Mouse (Mus musculus) megakaryocyte, embryonic 14.5 days (primary cell): ENCODE measurements around the gene Rab22a. TPM values are rescaled to one million over a fixed set of nuclear protein-coding genes. Genes with fewer than 3 reads are reported as not detected.
A peak's percentile ranks its signal among the peaks of the same experiment; 100 is the strongest.
"Not testable (repeated sequence)": the region's sequence is repeated elsewhere in the genome, so short reads cannot be mapped to it uniquely, and the experiment has no call there.

Experiments
- H3K27me3 ChIP-seq: replicated peaks from 2 replicates; pipeline ENCODE3; 2012; ENCODE audit warnings: inconsistent platforms
- H3K36me3 ChIP-seq: replicated peaks from 2 replicates; pipeline ENCODE3; 2012; ENCODE audit warnings: low read length, inconsistent platforms, mixed read lengths
- H3K4me1 ChIP-seq: 2 replicates; pipeline ENCODE4 v1.6.1; 2012; ENCODE audit warnings: inconsistent platforms
- H3K4me3 ChIP-seq: replicated peaks from 2 replicates; pipeline ENCODE3; 2012; ENCODE audit warnings: moderate library complexity, mild to moderate bottlenecking, inconsistent platforms
- H3K9me3 ChIP-seq: 2 replicates; pipeline ENCODE4 v1.6.1; 2012; ENCODE audit warnings: inconsistent platforms
- FLI1 ChIP-seq: IDR thresholded peaks from 2 replicates; pipeline ENCODE4 v1.6.1; 2012; ENCODE audit warnings: low read length, inconsistent platforms, mixed read lengths
- GATA1 ChIP-seq: IDR thresholded peaks from 3 replicates; pipeline ENCODE4 v1.6.1; 2012; ENCODE audit warnings: mixed read lengths, low read length, inconsistent platforms, borderline replicate concordance
- polyA plus RNA-seq: library from polyadenylated mRNA; stranded (reverse); fragments of >175 nt; gene quantifications from 2 replicates; pipeline ENCODE4 v1.2.3, GENCODE M21; 2012; ENCODE audit warnings: low replicate concordance; ENCODE audit not compliant: insufficient read depth

The Rab22a gene
- polyA plus RNA-seq, 1 experiment = 26.1 TPM

GRCm38 (mm10) chr2:173689835-173690234 lies 30.3 kb downstream of the Rab22a start:
- no peak for TF ChIP-seq GATA1
- no peak for TF ChIP-seq FLI1
- Histone ChIP-seq H3K27me3 (no peaks in the 10 kb centered on the region), H3K4me3 (no peak overlapping the region), H3K9me3 (no peaks in the 10 kb centered on the region), H3K4me1 (peaks cover 55% of the 10 kb centered on the region), H3K36me3 (peaks cover 95% of the 10 kb centered on the region)

- Histone ChIP-seq H3K36me3 (peaks cover 98% of the 10 kb centered on the region), H3K4me3 (no peak overlapping the region), H3K27me3 (no peaks in the 10 kb centered on the region), H3K4me1 (peaks cover 36% of the 10 kb centered on the region), H3K9me3 (no peaks in the 10 kb centered on the region)
- TF ChIP-seq GATA1 = no peak
- TF ChIP-seq FLI1 = no peak
Observed at GRCm38 (mm10) chr2:173691748-173692147, 32.2 kb downstream of the Rab22a start.

- peaks cover 29% of the 10 kb centered on the region for H3K4me1 ChIP-seq
- TF ChIP-seq FLI1 (no peak), GATA1 (no peak)
- no peaks in the 10 kb centered on the region for H3K9me3 ChIP-seq
- H3K4me3 ChIP-seq = no peak overlapping the region
- peaks cover 98% of the 10 kb centered on the region for H3K36me3 ChIP-seq
- no peaks in the 10 kb centered on the region for H3K27me3 ChIP-seq
Observed at GRCm38 (mm10) chr2:173692693-173693092, 33.1 kb downstream of the Rab22a start.

- no peak for TF ChIP-seq FLI1
- TF ChIP-seq GATA1 = no peak
- Histone ChIP-seq H3K4me3 (no peak overlapping the region), H3K9me3 (no peaks in the 10 kb centered on the region), H3K27me3 (no peaks in the 10 kb centered on the region), H3K36me3 (peaks cover 96% of the 10 kb centered on the region), H3K4me1 (peaks cover 29% of the 10 kb centered on the region)
Observed at GRCm38 (mm10) chr2:173698850-173699249, 39.3 kb downstream of the Rab22a start.

- Histone ChIP-seq H3K4me3 (no peak overlapping the region), H3K36me3 (peaks cover 96% of the 10 kb centered on the region), H3K9me3 (no peaks in the 10 kb centered on the region), H3K4me1 (peaks cover 23% of the 10 kb centered on the region), H3K27me3 (no peaks in the 10 kb centered on the region)
- no peak for TF ChIP-seq FLI1
- TF ChIP-seq GATA1 = no peak
Observed at GRCm38 (mm10) chr2:173702096-173702866, 42.7 kb downstream of the Rab22a start.

GRCm38 (mm10) chr2:173702867-173703237 lies 43.3 kb downstream of the Rab22a start:
- peaks cover 23% of the 10 kb centered on the region for H3K4me1 ChIP-seq
- H3K4me3 ChIP-seq = peak overlapping the region; percentile 18
- H3K27me3 ChIP-seq = no peaks in the 10 kb centered on the region
- no peak for TF ChIP-seq GATA1
- no peak for TF ChIP-seq FLI1
- no peaks in the 10 kb centered on the region for H3K9me3 ChIP-seq
- peaks cover 94% of the 10 kb centered on the region for H3K36me3 ChIP-seq

- H3K4me1 ChIP-seq = peaks cover 15% of the 10 kb centered on the region
- peaks cover 84% of the 10 kb centered on the region for H3K36me3 ChIP-seq
- TF ChIP-seq GATA1 = no peak
- TF ChIP-seq FLI1 = no peak
- H3K27me3 ChIP-seq = peaks cover 1% of the 10 kb centered on the region
- no peaks in the 10 kb centered on the region for H3K9me3 ChIP-seq
- no peak overlapping the region for H3K4me3 ChIP-seq
Observed at GRCm38 (mm10) chr2:173705827-173706551, 46.4 kb downstream of the Rab22a start.

GRCm38 (mm10) chr2:173707626-173708025 lies 48.1 kb downstream of the Rab22a start:
- peaks cover 17% of the 10 kb centered on the region for H3K4me1 ChIP-seq
- H3K36me3 ChIP-seq = peaks cover 67% of the 10 kb centered on the region
- H3K27me3 ChIP-seq, H3K9me3 ChIP-seq, H3K4me3 ChIP-seq: not testable (repeated sequence)

GRCm38 (mm10) chr2:173710193-173710592 lies 50.6 kb downstream of the Rab22a start:
- TF ChIP-seq FLI1 (no peak), GATA1 (no peak)
- H3K36me3 ChIP-seq = peaks cover 41% of the 10 kb centered on the region
- no peaks in the 10 kb centered on the region for H3K9me3 ChIP-seq
- peaks cover 17% of the 10 kb centered on the region for H3K27me3 ChIP-seq
- H3K4me1 ChIP-seq = peaks cover 21% of the 10 kb centered on the region
- H3K4me3 ChIP-seq = no peak overlapping the region

GRCm38 (mm10) chr2:173712656-173713055 lies 53.1 kb downstream of the Rab22a start:
- H3K4me3 ChIP-seq = no peak overlapping the region
- no peak for TF ChIP-seq FLI1
- TF ChIP-seq GATA1 = no peak
- H3K27me3 ChIP-seq = peaks cover 30% of the 10 kb centered on the region
- peaks cover 19% of the 10 kb centered on the region for H3K36me3 ChIP-seq
- H3K9me3 ChIP-seq = peaks cover 9% of the 10 kb centered on the region
- H3K4me1 ChIP-seq = peaks cover 21% of the 10 kb centered on the region
